Mouse (Mus musculus): ENCODE data around the gene Snw1. TPM values are rescaled to one million over a fixed set of nuclear protein-coding genes. Genes with fewer than 3 reads are reported as not detected.

Gene Snw1
- total RNA-seq, 1 experiment, result 85.1 TPM

- no peak for TF ChIP-seq HCFC1 (IDR thresholded peaks at IDR 0.05; ENCODE audit: borderline replicate concordance, insufficient read depth, low read length)
- peak; percentile 83 for TF ChIP-seq MAFK (IDR thresholded peaks at IDR 0.05; ENCODE audit: insufficient read depth, low read depth, low read length)
- Histone ChIP-seq H3K4me3 (ENCODE audit: insufficient read depth in 1 of 2, low read depth in 1 of 2, low read length in 2 of 2, poor library complexity in 1 of 2, severe bottlenecking in 1 of 2) (no peak overlapping the region), H3K4me1 (ENCODE audit: control insufficient read depth in 2 of 2, insufficient read depth in 2 of 2, low read length in 2 of 2, poor library complexity in 1 of 2) (peaks cover 10 to 17% of the 10 kb centered on the region in 2 experiments), H3K36me3 (ENCODE audit: control insufficient read depth, insufficient read depth, low read length, poor library complexity, severe bottlenecking) (no peaks in the 10 kb centered on the region), H3K9me3 (ENCODE audit: control insufficient read depth, insufficient read depth, low read depth, low read length) (no peaks in the 10 kb centered on the region), H3K27ac (ENCODE audit: insufficient read depth, low read depth, low read length, poor library complexity, severe bottlenecking) (peak overlapping the region; percentile 14; the same call in 1 of the 2 replicates), H3K9ac (ENCODE audit: insufficient read depth, low read depth, low read length, poor library complexity, severe bottlenecking) (peak overlapping the region; percentile 9; the same call in 1 of the 2 replicates)
- no peak for DNase-seq (ENCODE audit: low read depth, low spot score)
- in situ Hi-C loops (cut with MboI; ENCODE audit: low sequenced_read_pairs in 2 of 2, unreplicated experiment in 2 of 2), result no loop called here
These were observed 61.1 kb downstream of the Snw1 start for GRCm38 (mm10) chr12:87410999-87411398.

- no peak overlapping the region for H3K9ac ChIP-seq (ENCODE audit: insufficient read depth, low read depth, low read length, poor library complexity, severe bottlenecking)
- H3K9me3 ChIP-seq (ENCODE audit: control insufficient read depth, insufficient read depth, low read depth, low read length), result no peaks in the 10 kb centered on the region
- H3K4me3 ChIP-seq (ENCODE audit: insufficient read depth in 1 of 2, low read depth in 1 of 2, low read length in 2 of 2, poor library complexity in 1 of 2, severe bottlenecking in 1 of 2), result no peak overlapping the region
- in situ Hi-C loops (cut with MboI; ENCODE audit: low sequenced_read_pairs in 2 of 2, unreplicated experiment in 2 of 2), result no loop called here
- H3K27ac ChIP-seq (ENCODE audit: insufficient read depth, low read depth, low read length, poor library complexity, severe bottlenecking), result peak overlapping the region; percentile 45; the same call in 1 of the 2 replicates
- H3K36me3 ChIP-seq (ENCODE audit: control insufficient read depth, insufficient read depth, low read length, poor library complexity, severe bottlenecking), result no peaks in the 10 kb centered on the region
- TF ChIP-seq ZNF384 (IDR thresholded peaks at IDR 0.05; ENCODE audit: low read depth, low read length) (no peak), ZC3H11A (IDR thresholded peaks at IDR 0.05; ENCODE audit: borderline replicate concordance, low read depth, low read length) (no peak), CHD2 (IDR thresholded peaks at IDR 0.05; ENCODE audit: low read depth, low read length) (no peak), MAFK (IDR thresholded peaks at IDR 0.05; ENCODE audit: insufficient read depth, low read depth, low read length) (no peak)
- DNase-seq (ENCODE audit: low read depth, low spot score), result peak; percentile 68
- H3K4me1 ChIP-seq (ENCODE audit: control insufficient read depth in 2 of 2, insufficient read depth in 2 of 2, low read length in 2 of 2, poor library complexity in 1 of 2), result peaks cover 14 to 19% of the 10 kb centered on the region in 2 experiments
These were observed 63.0 kb downstream of the Snw1 start for GRCm38 (mm10) chr12:87409123-87409522.

GRCm38 (mm10) chr12:87407869-87408605 lies 64.0 kb downstream of the Snw1 start:
- Histone ChIP-seq H3K4me3 (ENCODE audit: insufficient read depth in 1 of 2, low read depth in 1 of 2, low read length in 2 of 2, poor library complexity in 1 of 2, severe bottlenecking in 1 of 2) (peak overlapping the region; percentile 30 to 35), H3K4me1 (ENCODE audit: control insufficient read depth in 2 of 2, insufficient read depth in 2 of 2, low read length in 2 of 2, poor library complexity in 1 of 2) (peaks cover 14 to 15% of the 10 kb centered on the region in 2 experiments), H3K9ac (ENCODE audit: insufficient read depth, low read depth, low read length, poor library complexity, severe bottlenecking) (no peak overlapping the region), H3K36me3 (ENCODE audit: control insufficient read depth, insufficient read depth, low read length, poor library complexity, severe bottlenecking) (no peaks in the 10 kb centered on the region), H3K9me3 (ENCODE audit: control insufficient read depth, insufficient read depth, low read depth, low read length) (no peaks in the 10 kb centered on the region), H3K27ac (ENCODE audit: insufficient read depth, low read depth, low read length, poor library complexity, severe bottlenecking) (peak overlapping the region; percentile 41; the same call in 1 of the 2 replicates)
- peak; percentile 48 for DNase-seq (ENCODE audit: low read depth, low spot score)
- in situ Hi-C loops (cut with MboI; ENCODE audit: low sequenced_read_pairs in 2 of 2, unreplicated experiment in 2 of 2), result no loop called here
- TF ChIP-seq CHD2 (IDR thresholded peaks at IDR 0.05; ENCODE audit: low read depth, low read length) (no peak), ZNF384 (IDR thresholded peaks at IDR 0.05; ENCODE audit: low read depth, low read length) (no peak), ZC3H11A (IDR thresholded peaks at IDR 0.05; ENCODE audit: borderline replicate concordance, low read depth, low read length) (no peak)

GRCm38 (mm10) chr12:87405721-87406120 lies 66.4 kb downstream of the Snw1 start:
- no peak overlapping the region for H3K9ac ChIP-seq (ENCODE audit: insufficient read depth, low read depth, low read length, poor library complexity, severe bottlenecking)

More at GRCm38 (mm10) chr12:87405721-87406120, 66.4 kb downstream of the Snw1 start:
- no peak for DNase-seq (ENCODE audit: low read depth, low spot score)
- H3K27ac ChIP-seq (ENCODE audit: insufficient read depth, low read depth, low read length, poor library complexity, severe bottlenecking), result no peak overlapping the region
- no peaks in the 10 kb centered on the region for H3K36me3 ChIP-seq (ENCODE audit: control insufficient read depth, insufficient read depth, low read length, poor library complexity, severe bottlenecking)
- in situ Hi-C loops (cut with MboI; ENCODE audit: low sequenced_read_pairs in 2 of 2, unreplicated experiment in 2 of 2), result no loop called here
- no peaks in the 10 kb centered on the region for H3K9me3 ChIP-seq (ENCODE audit: control insufficient read depth, insufficient read depth, low read depth, low read length)
- no peak for TF ChIP-seq MAFK (IDR thresholded peaks at IDR 0.05; ENCODE audit: insufficient read depth, low read depth, low read length)
- no peak for TF ChIP-seq CHD2 (IDR thresholded peaks at IDR 0.05; ENCODE audit: low read depth, low read length)
- TF ChIP-seq ZNF384 (IDR thresholded peaks at IDR 0.05; ENCODE audit: low read depth, low read length), result no peak
- TF ChIP-seq ZC3H11A (IDR thresholded peaks at IDR 0.05; ENCODE audit: borderline replicate concordance, low read depth, low read length), result no peak
- no peak for TF ChIP-seq HCFC1 (IDR thresholded peaks at IDR 0.05; ENCODE audit: borderline replicate concordance, insufficient read depth, low read length)
- H3K4me3 ChIP-seq (ENCODE audit: insufficient read depth in 1 of 2, low read depth in 1 of 2, low read length in 2 of 2, poor library complexity in 1 of 2, severe bottlenecking in 1 of 2), result no peak overlapping the region
- H3K4me1 ChIP-seq (ENCODE audit: control insufficient read depth in 2 of 2, insufficient read depth in 2 of 2, low read length in 2 of 2, poor library complexity in 1 of 2), result peaks cover 13% of the 10 kb centered on the region in 2 experiments

Data from ES-E14 (cell line).